Mouse (Mus musculus) CH12.LX (cell line): ENCODE measurements around the gene Rasal1. TPM values are rescaled to one million over a fixed set of nuclear protein-coding genes. Genes with fewer than 3 reads are reported as not detected.

ENCODE experiments used
- DNase-seq: peaks from one replicate; pipeline ENCODE4 v3.0.0-alpha.2; 2013; ENCODE audit errors: extremely low read depth
- H3K27ac ChIP-seq: 2 replicates; pipeline ENCODE4 v1.5.1; 2012; ENCODE audit warnings: low read depth, mild to moderate bottlenecking, control low read depth, moderate library complexity; ENCODE audit not compliant: insufficient read depth
- H3K27me3 ChIP-seq: replicated peaks from 2 replicates; pipeline ENCODE3; 2012; ENCODE audit warnings: inconsistent platforms
- H3K36me3 ChIP-seq, 2 experiments: replicated peaks in 1 of 2; 2 replicates each; pipeline versions ENCODE3 to v1.6.1; 2012; ENCODE audit warnings: inconsistent platforms in 1 of 2, low read length in 1 of 2, mild to moderate bottlenecking in 1 of 2, mixed read lengths in 1 of 2, moderate library complexity in 1 of 2; ENCODE audit not compliant: control insufficient read depth in 1 of 2, insufficient read depth in 1 of 2
- H3K4me1 ChIP-seq, 2 experiments: 2 replicates each; pipeline ENCODE4 v1.6.1; 2012; ENCODE audit warnings: inconsistent platforms in 1 of 2, moderate library complexity in 1 of 2; ENCODE audit not compliant: insufficient read depth in 2 of 2, control insufficient read depth in 1 of 2
- H3K4me2 ChIP-seq: 2 replicates; pipeline ENCODE4 v1.6.1; 2012; ENCODE audit warnings: low read depth, mild to moderate bottlenecking, control low read depth; ENCODE audit not compliant: poor library complexity, insufficient read depth, severe bottlenecking
- H3K4me3 ChIP-seq, 3 experiments: fragments of 150-350 bp in 1 of 3; sonication (generic) in 1 of 3; replicated peaks in 1 of 3; 2 replicates each; pipeline versions ENCODE3 to v1.5.1; 2011 to 2012; ENCODE audit warnings: low read depth in 2 of 3, low read length in 2 of 3, mild to moderate bottlenecking in 2 of 3, moderate library complexity in 2 of 3, control low read depth in 1 of 3, improper control_type of control experiment in 1 of 3, inconsistent platforms in 1 of 3, mixed read lengths in 1 of 3; ENCODE audit not compliant: poor library complexity in 1 of 3
- H3K79me2 ChIP-seq: replicated peaks from 2 replicates; pipeline ENCODE4 v1.6.1; 2012; ENCODE audit warnings: mild to moderate bottlenecking, moderate library complexity; ENCODE audit not compliant: control insufficient read depth, poor library complexity, insufficient read depth, severe bottlenecking; ENCODE audit errors: extremely low read depth
- H3K9ac ChIP-seq: 2 replicates; pipeline ENCODE4 v1.6.1; 2012; ENCODE audit warnings: low read depth, mild to moderate bottlenecking, control low read depth, moderate library complexity; ENCODE audit not compliant: insufficient read depth
- H3K9me3 ChIP-seq: replicated peaks from 2 replicates; pipeline ENCODE3; 2012; ENCODE audit warnings: low read length, inconsistent platforms, mixed read lengths
- EP300 ChIP-seq: IDR thresholded peaks from 2 replicates; pipeline ENCODE4 v1.6.1; 2011; ENCODE audit warnings: low read length, improper control_type of control experiment
- GABPA ChIP-seq: IDR thresholded peaks from 2 replicates; pipeline ENCODE4 v1.6.1; 2012; ENCODE audit warnings: low read depth, low read length, improper control_type of control experiment, inconsistent platforms; ENCODE audit not compliant: insufficient replicate concordance
- HCFC1 ChIP-seq: IDR thresholded peaks from 2 replicates; pipeline ENCODE4 v1.6.1; 2012; ENCODE audit warnings: low read depth, mild to moderate bottlenecking, inconsistent platforms, low read length, improper control_type of control experiment
- KAT2A ChIP-seq: IDR thresholded peaks from 2 replicates; pipeline ENCODE4 v1.6.1; 2012; ENCODE audit warnings: low read length, improper control_type of control experiment, inconsistent platforms; ENCODE audit not compliant: insufficient replicate concordance
- MAFK ChIP-seq: IDR thresholded peaks from 2 replicates; pipeline ENCODE4 v1.6.1; 2011; ENCODE audit warnings: low read length, improper control_type of control experiment; ENCODE audit not compliant: insufficient replicate concordance
- MAX ChIP-seq: IDR thresholded peaks from 2 replicates; pipeline ENCODE4 v1.6.1; 2011; ENCODE audit warnings: low read length, improper control_type of control experiment
- MYC ChIP-seq: IDR thresholded peaks from 2 replicates; pipeline ENCODE4 v1.6.1; 2011; ENCODE audit warnings: low read depth, mild to moderate bottlenecking, improper control_type of control experiment, low read length
- NRF1 ChIP-seq: IDR thresholded peaks from 2 replicates; pipeline ENCODE4 v1.6.1; 2014; ENCODE audit warnings: low read depth, mild to moderate bottlenecking, inconsistent platforms, low read length, improper control_type of control experiment, moderate library complexity
- PAX5 ChIP-seq: IDR thresholded peaks from 2 replicates; pipeline ENCODE4 v1.6.1; 2012; ENCODE audit warnings: low read length, inconsistent platforms, mixed read lengths
- POLR2A ChIP-seq: IDR thresholded peaks from 2 replicates; pipeline ENCODE4 v1.6.1; 2011; ENCODE audit warnings: low read depth, mild to moderate bottlenecking, improper control_type of control experiment, low read length
- SMC3 ChIP-seq: IDR thresholded peaks from 2 replicates; pipeline ENCODE4 v1.6.1; 2011; ENCODE audit warnings: low read depth, low read length, improper control_type of control experiment
- USF2 ChIP-seq: conservative IDR thresholded peaks from 2 replicates; pipeline ENCODE4 v1.6.1; 2011; ENCODE audit warnings: low read depth, low read length, improper control_type of control experiment
- ZKSCAN1 ChIP-seq: IDR thresholded peaks from 2 replicates; pipeline ENCODE4 v1.6.1; 2012; ENCODE audit warnings: low read depth, inconsistent platforms, low read length, improper control_type of control experiment, borderline replicate concordance
- dilution Hi-C: fragments of 300-500 bp; cut with MboI; formaldehyde crosslinking; loops from 2 replicates; pipeline ENCODE4 v1.14.3; 2020; ENCODE audit warnings: low sequenced_read_pairs; ENCODE audit not compliant: extremely low pct_unique_long_range_greater_than_20kb, extremely low pct_ligation_motif_present
- in situ Hi-C: fragments of 300-500 bp; cut with MboI; formaldehyde crosslinking; loops from 3 replicates; pipeline ENCODE4 v1.14.3; 2019; ENCODE audit warnings: low sequenced_read_pairs, low pct_ligation_motif_present, low pct_unique_long_range_greater_than_20kb, mixed read lengths
- polyA plus RNA-seq: library from polyadenylated mRNA; unstranded; fragments of >175 nt; gene quantifications from 2 replicates; pipeline ENCODE4 v1.2.1, GENCODE M21; 2012; ENCODE audit warnings: low read depth; ENCODE audit not compliant: insufficient read length
- total RNA-seq, 2 experiments: library from RNA; depleted of rRNA; stranded (reverse); fragments of 300-350 nt in 1 of 2; fragments of >200 nt in 1 of 2; gene quantifications; 2 replicates each; pipeline ENCODE4 v1.2.3; 2012 to 2014

Rasal1 gene
- total and polyA plus RNA-seq, 3 experiments: 11.7 to 21.4 (median 15.6) TPM

GRCm38 (mm10) chr5:120685678-120686077 is 37.1 kb downstream of the Rasal1 start:
- no peak overlapping the region for H3K9ac ChIP-seq
- in situ Hi-C loops: no loop called here
- H3K4me3 ChIP-seq: no peak overlapping the region
- H3K27ac ChIP-seq: no peak overlapping the region
- H3K4me1 ChIP-seq: peaks cover 31 to 61% of the 10 kb centered on the region in 2 experiments
- H3K79me2 ChIP-seq: no peaks in the 10 kb centered on the region
- H3K9me3 ChIP-seq: no peaks in the 10 kb centered on the region
- no peak for TF ChIP-seq KAT2A
- TF ChIP-seq, all 38 proteins: peak for 0
- dilution Hi-C loops: no loop called here
- Histone ChIP-seq H3K27me3 (no peaks in the 10 kb centered on the region), H3K4me2 (no peak overlapping the region), H3K36me3 (peaks cover 0 to 6% of the 10 kb centered on the region in 2 experiments)
- no peak for DNase-seq

GRCm38 (mm10) chr5:120686749-120687483 is 38.3 kb downstream of the Rasal1 start:
- DNase-seq: no peak
- H3K9me3 ChIP-seq: no peaks in the 10 kb centered on the region
- dilution Hi-C loops: no loop called here
- H3K9ac ChIP-seq: no peak overlapping the region
- H3K27ac ChIP-seq: no peak overlapping the region
- in situ Hi-C loops: no loop called here
- H3K4me3 ChIP-seq: no peak overlapping the region
- no peak overlapping the region for H3K4me2 ChIP-seq
- no peaks in the 10 kb centered on the region for H3K27me3 ChIP-seq
- H3K36me3 ChIP-seq: no peaks in the 10 kb centered on the region
- no peaks in the 10 kb centered on the region for H3K79me2 ChIP-seq
- TF ChIP-seq MAFK: no peak
- H3K4me1 ChIP-seq: peaks cover 38 to 74% of the 10 kb centered on the region in 2 experiments

DNA sequence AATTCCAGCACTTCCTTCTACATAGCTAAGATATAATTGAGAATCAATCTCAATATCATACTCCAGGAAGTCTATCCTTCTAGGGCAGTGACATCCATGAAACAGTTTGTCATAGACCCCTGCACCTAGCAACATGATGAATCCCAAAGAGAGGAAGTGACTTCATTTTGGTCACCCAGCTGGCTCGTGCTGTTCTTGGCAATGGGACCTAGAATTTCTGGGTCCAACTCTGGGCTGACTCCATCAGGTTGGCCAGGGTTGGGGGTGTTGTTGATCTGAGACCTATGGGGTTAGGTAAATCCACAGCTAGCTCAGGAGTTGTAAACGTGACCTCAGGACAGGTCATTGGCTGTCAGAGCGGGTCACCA is 38.9 kb downstream of the Rasal1 start:
- in situ Hi-C loops: no loop called here
- Histone ChIP-seq H3K4me3 (no peak overlapping the region), H3K9ac (no peak overlapping the region), H3K36me3 (no peaks in the 10 kb centered on the region), H3K4me2 (no peak overlapping the region), H3K27me3 (no peaks in the 10 kb centered on the region), H3K4me1 (peaks cover 41 to 77% of the 10 kb centered on the region in 2 experiments), H3K27ac (no peak overlapping the region), H3K9me3 (no peaks in the 10 kb centered on the region), H3K79me2 (no peaks in the 10 kb centered on the region)
- dilution Hi-C loops: no loop called here
- no peak for TF ChIP-seq MYC
- no peak for TF ChIP-seq PAX5
- no peak for TF ChIP-seq HCFC1
- no peak for TF ChIP-seq MAFK
- TF ChIP-seq USF2: no peak
- no peak for TF ChIP-seq POLR2A
- TF ChIP-seq NRF1: no peak
- TF ChIP-seq MAX: no peak
- TF ChIP-seq EP300: no peak
- TF ChIP-seq GABPA: no peak
- TF ChIP-seq ZKSCAN1: no peak
- no peak for TF ChIP-seq SMC3
- no peak for DNase-seq
